Mouse (Mus musculus): Measurements from ENCODE around the gene Tcte2. TPM values are rescaled to one million over a fixed set of nuclear protein-coding genes. Genes with fewer than 3 reads are reported as not detected.
"Not testable (repeated sequence)": the region's sequence is repeated elsewhere in the genome, so short reads cannot be mapped to it uniquely, and the experiment has no call there.

Gene Tcte2
- total RNA-seq, 2 experiments from 2014 or later = 18.9 to 22.3 TPM

- no peak for DNase-seq (ENCODE audit: extremely low spot score in 1 of 2, low spot score in 1 of 2)
Observed at GRCm38 (mm10) chr17:13687086-13687485, 74.5 kb downstream of the Tcte2 start.

DNA sequence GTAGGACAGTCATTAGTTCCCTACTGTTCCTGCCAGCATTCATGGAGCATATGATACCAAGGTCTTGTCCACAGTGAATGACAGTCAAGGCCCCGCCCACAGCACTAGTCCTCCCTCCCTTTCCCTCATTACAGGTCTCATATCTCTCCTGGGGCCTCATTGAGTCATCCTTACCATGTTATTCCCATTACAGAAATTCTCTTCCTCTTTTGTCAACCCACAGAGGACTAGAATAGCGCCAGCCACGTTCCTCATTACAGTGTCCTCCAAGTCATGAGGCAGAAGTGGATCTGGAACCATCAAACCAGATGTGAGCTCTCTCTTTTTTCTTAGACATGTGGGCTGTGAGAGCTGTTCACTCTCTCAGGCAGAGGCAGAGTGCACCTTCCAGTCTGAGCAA is 76.0 kb downstream of the Tcte2 start:
- no peak for DNase-seq (ENCODE audit: extremely low spot score in 1 of 2, low spot score in 1 of 2)

DNA sequence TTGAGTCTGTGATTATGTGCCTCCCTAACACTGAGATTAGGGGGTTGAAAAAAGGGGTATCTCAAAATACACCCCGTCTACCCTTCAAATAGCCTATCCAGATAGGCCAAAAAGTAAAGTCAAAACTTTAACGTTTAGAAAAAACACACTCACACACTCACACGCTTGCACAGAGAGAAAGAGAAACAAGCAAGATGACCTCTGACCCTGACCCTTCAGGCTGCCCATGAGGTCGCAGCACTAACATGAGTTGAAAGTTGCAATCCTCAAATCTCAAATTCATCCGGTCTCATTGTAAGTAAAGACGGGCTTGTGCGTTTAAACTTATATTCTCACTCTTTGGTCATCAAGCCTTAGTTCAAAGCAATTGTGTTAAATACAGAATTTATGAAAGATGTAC is 77.4 kb downstream of the Tcte2 start:
- no peak for DNase-seq (ENCODE audit: extremely low spot score in 1 of 2, low spot score in 1 of 2)

DNA sequence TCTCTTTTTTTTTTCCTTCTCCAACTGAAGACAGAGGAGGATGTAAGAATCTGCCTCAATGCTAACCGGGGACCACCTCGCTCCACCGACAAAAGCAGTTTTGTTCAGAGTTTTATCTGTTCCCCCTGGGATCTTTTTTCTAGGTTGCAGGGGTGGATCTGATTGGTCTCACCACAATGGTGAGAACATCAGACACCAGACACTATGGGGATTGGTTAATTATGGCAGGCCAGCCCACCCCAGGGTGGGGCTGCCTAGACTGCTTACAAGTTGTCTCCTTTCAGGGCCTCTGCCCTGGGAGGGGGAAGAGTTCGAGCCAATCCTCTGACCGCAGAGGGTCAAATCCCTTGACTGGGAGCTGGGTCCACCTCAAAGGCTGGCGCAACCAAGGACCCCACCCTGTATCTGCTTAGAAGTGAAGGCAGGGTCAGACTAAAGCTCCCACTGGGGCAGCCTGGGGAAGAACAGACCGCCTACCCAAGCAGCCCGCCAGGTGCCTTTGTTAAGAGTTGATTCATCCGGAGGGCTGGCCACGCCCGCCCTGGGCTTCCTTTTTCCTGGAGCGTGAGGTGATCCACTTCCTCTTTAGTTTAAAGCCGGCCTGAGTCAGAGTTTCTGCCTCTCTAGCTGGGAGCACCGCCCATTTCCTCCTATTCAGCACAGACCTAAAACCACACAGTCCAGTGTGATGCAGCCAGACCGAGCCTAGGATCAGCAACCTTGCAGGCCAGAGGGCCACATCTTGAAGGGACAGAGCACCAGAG is 78.0 kb downstream of the Tcte2 start:
- no peak for DNase-seq (ENCODE audit: extremely low spot score in 1 of 2, low spot score in 1 of 2)

DNA sequence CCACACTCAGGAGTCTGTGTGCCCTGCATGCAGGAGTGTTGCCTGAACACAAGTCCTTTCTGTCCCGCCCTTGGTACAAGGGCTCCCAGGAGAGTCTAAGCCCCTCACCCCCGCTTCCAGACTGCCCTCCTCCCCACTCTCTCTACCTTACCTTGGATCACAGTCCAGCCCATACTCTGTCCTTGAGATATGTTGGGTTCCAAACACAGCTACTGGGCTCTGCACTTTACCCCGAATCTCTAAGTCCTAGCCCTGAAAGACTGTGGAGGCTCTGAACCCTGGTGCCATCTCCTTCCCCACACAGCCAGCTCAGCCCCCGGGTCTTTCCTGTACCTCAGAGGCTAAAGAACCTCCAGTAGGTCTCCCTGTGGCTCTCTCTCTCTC is 78.6 kb downstream of the Tcte2 start:
- DNase-seq (ENCODE audit: extremely low spot score in 1 of 2, low spot score in 1 of 2) = no peak

GRCm38 (mm10) chr17:13682378-13683026 is 79.1 kb downstream of the Tcte2 start:
- DNase-seq (ENCODE audit: extremely low spot score in 1 of 2, low spot score in 1 of 2) = no peak

- no peak for DNase-seq (ENCODE audit: extremely low spot score in 1 of 2, low spot score in 1 of 2)
Observed at GRCm38 (mm10) chr17:13681686-13682085, 79.9 kb downstream of the Tcte2 start.

GRCm38 (mm10) chr17:13681126-13681525 is 80.5 kb downstream of the Tcte2 start:
- DNase-seq (ENCODE audit: extremely low spot score in 1 of 2, low spot score in 1 of 2) = peak; percentile 52 to 72

DNA sequence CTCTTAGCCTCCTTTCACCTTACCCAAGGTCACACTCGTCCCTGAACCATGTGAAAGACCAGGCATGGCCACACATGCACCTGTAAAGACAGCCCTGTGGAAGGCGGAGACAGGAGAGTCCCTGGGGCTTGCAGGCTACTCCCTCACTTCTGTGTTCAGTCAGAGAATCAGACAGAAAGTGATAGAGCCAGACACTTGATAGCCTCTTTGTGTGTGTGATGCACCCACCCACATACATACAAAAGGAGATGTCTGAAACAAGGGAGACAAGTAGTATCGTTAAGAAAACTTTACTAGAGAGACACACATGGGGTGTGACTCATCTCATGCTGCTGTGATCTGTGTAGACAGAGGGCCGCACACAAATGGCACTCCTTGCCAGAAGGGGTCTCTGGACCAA is 81.3 kb downstream of the Tcte2 start:
- DNase-seq (ENCODE audit: extremely low spot score in 1 of 2, low spot score in 1 of 2) = no peak

GRCm38 (mm10) chr17:13679725-13680124 is 81.9 kb downstream of the Tcte2 start:
- no peak for DNase-seq (ENCODE audit: extremely low spot score in 1 of 2, low spot score in 1 of 2)

DNA sequence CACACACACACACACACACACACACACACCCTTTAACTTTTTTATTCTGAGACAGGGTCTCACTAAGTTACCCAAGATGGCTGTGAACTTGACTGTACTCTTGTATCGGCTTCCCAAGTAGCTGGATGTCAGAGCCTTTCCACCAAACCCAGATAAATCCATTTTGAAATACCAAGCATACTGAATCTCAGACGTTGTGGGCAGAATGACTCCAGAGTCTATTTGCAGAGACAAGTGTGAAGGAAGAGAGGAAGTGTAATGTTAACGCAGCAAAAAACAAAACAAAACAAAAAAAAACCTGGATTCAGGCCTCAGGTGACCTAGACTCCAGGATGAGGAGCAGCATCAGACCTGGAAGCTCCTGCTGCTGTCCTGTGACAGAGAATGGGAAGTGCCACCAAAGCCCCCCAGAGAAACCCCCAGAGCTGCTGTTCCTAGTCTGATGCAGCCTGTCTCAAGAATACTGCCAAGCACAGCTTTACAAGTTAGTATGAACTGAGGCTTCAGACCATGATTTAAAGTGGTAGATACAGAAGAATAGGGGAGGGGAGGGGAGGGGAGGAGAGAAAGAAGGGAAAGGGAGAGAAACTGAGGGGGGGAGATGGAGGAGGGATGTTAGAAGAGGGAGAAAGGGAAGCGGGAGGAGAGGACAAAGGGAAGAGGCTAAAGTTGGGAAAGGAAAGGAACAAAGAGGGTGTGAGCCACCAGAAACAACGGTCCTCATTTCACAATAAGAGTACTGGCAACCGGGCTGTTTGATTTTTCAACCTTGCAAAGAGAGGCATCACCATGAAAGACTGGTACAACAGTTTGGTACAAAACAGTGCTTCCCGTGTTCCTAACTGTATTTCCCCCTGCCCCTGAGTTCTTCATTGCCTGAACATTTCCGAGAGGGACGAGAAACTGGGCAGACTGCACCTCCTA is 84.1 kb downstream of the Tcte2 start:
- no peak for DNase-seq (ENCODE audit: extremely low spot score in 1 of 2, low spot score in 1 of 2)

- not testable (repeated sequence) for DNase-seq (ENCODE audit: extremely low spot score in 1 of 2, low spot score in 1 of 2)
Observed at GRCm38 (mm10) chr17:13676099-13676498, 85.5 kb downstream of the Tcte2 start.

DNA sequence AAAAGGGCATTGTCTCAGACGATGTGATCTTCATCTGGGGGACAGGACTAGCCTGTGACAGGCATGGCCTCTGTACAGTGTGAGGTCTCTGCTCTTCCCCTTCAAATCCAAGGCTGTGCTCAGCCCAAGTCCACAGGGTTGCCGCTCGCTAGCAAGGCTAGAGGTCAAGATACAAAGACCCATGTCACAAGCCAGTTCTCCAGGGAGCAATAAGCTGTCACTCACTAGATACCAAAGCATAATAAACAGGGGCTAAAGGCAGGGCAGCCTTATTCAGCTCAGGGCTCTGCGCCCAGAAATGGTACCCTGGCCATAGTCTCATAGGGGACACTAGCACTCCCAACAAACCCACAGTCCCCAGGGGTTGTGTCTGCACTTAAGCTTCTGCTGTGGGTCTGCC is 86.0 kb downstream of the Tcte2 start:
- no peak for DNase-seq (ENCODE audit: extremely low spot score in 1 of 2, low spot score in 1 of 2)

- no peak for DNase-seq (ENCODE audit: extremely low spot score in 1 of 2, low spot score in 1 of 2)
Observed at GRCm38 (mm10) chr17:13674695-13675306, 86.8 kb downstream of the Tcte2 start.

DNA sequence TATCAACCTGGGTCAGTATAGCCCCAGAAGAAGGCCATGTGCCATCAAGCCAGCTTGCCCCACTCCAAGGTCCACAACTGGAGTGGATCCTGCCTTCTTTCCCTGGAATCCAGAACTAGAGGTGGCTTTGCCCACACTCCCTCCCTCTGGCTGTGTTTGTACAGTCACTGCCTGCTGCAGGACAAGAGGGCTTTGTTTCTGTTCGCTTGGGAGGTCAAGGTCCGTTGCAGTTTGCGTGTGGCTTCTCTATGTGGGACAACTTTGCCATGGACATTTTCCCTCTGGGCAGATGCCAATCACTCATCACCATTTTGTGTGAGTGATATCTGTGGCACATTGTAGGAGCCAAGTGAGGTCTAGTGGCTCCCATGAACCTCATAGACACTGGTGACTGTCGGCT is 89.9 kb downstream of the Tcte2 start:
- no peak for DNase-seq (ENCODE audit: extremely low spot score in 1 of 2, low spot score in 1 of 2)

- DNase-seq (ENCODE audit: extremely low spot score in 1 of 2, low spot score in 1 of 2) = no peak
Observed at GRCm38 (mm10) chr17:13670227-13670626, 91.4 kb downstream of the Tcte2 start.

DNA sequence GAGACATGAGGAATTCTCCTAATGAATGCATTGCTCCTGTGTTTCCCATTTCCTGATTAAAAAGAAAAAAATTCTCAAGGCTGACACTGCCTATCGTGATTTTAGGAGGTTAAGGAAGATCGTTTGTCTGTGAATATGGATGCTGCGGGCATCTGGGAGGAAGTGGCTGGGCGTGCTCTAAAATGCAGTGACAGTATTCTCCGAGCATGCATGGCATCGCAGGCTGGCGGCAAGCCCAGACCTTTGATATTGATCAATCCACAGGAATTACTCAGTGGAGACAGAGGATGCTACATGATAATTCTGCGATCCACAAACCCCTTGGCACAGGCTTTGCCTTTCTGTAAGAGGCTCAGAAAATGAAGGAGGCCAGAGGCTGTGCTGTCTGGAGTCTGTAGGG is 92.4 kb downstream of the Tcte2 start:
- DNase-seq (ENCODE audit: extremely low spot score in 1 of 2, low spot score in 1 of 2) = peak in 1 of 2 experiments; percentile 39

- no peak for DNase-seq (ENCODE audit: extremely low spot score in 1 of 2, low spot score in 1 of 2)
Observed at GRCm38 (mm10) chr17:13668052-13669015, 93.3 kb downstream of the Tcte2 start.

DNA sequence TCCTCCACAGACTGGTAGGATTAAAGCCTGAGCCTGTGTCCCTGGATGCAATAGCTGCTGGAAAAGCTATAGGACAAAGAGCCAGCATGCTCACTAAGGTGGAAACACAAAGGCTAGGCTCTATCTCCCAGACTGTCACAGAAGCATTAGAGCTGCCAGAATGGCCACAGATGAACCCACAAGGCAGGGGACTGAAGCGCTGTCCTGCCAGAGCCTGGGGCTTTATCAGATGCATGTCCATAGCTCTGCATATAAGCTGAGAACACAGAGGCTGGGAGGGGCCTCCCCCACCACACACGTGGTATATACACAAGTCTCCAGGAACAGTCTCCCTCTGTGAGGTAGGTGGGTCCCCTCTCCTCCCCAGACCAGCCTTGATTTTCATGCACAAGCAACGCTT is 94.6 kb downstream of the Tcte2 start:
- no peak for DNase-seq (ENCODE audit: extremely low spot score in 1 of 2, low spot score in 1 of 2)

- DNase-seq (ENCODE audit: extremely low spot score in 1 of 2, low spot score in 1 of 2) = no peak
Observed at GRCm38 (mm10) chr17:13665731-13666130, 95.9 kb downstream of the Tcte2 start.

All from layer of hippocampus, postnatal 25 days (tissue).